In genomic region chr8:3537666-3538065, GRCm38 (mm10) we compare ENCODE assay signal across 21 mouse cellular contexts. TPM values are rescaled to one million over a fixed set of nuclear protein-coding genes. Genes with fewer than 3 reads are reported as not detected.
"Had no signal": no experiment of that assay in that cellular context is flagged by ENCODE, and none has a peak within 500 bp of the region (broad histone marks: within the 10 kb centered on the region; RNA-seq: fewer than 3 reads in every experiment).

No protein-coding gene starts in this region.

- H3K27ac ChIP-seq: layer of hippocampus, adult 2 months; limb, embryonic 15.5 days; liver, embryonic 14.5 days; macrophage had no signal

- ATAC-seq: lung, postnatal 0 days had no signal

- H3K9me3 ChIP-seq: limb, embryonic 15.5 days had no signal

- H3K4me1 ChIP-seq: limb, embryonic 15.5 days had no signal

- H3K4me2 ChIP-seq: limb, embryonic 15.5 days; liver, embryonic 11.5 days; lung, embryonic 14.5 days had no signal

- H3K4me3 ChIP-seq: layer of hippocampus, adult 2 months; limb, embryonic 15.5 days had no signal

- H3K9ac ChIP-seq: limb, embryonic 15.5 days; liver, embryonic 14.5 days; liver, postnatal 0 days; lung, embryonic 14.5 days had no signal

- H3K27me3 ChIP-seq: limb, embryonic 15.5 days had no signal

- DNase-seq: kidney, adult 18-20 months; kidney, postnatal 14 days; layer of hippocampus, adult 9-11 months; liver, postnatal 0 days; lung, embryonic 14.5 days; midbrain, embryonic 14.5 days; right cerebral cortex, adult 18-20 months; right cerebral cortex, postnatal 14 days; right cerebral cortex, postnatal 4 days; thymus, postnatal 25 days had no signal

RNA-seq across cellular contexts. Expression of gene C330021F23Rik, which starts 30.1 kb away (rescaled TPM):
- total RNA-seq: layer of hippocampus, adult 2 months; layer of hippocampus, postnatal 25 days; left cerebral cortex, postnatal 25 days; megakaryocyte, adult 5-6 weeks; midbrain, postnatal 0 days had no signal
- polyA plus RNA-seq: macrophage; midbrain, postnatal 0 days; thymus, postnatal 0 days had no signal
